Mouse (Mus musculus) gonadal fat pad, adult 2 months (tissue): Measurements from ENCODE around the gene Sel1l3. TPM values are rescaled to one million over a fixed set of nuclear protein-coding genes. Genes with fewer than 3 reads are reported as not detected.

ENCODE experiments used
- DNase-seq: peaks from one replicate; pipeline ENCODE4 v3.0.0-alpha.2; 2012; ENCODE audit warnings: low read depth
- polyA plus RNA-seq: library from polyadenylated mRNA; depleted of rRNA; stranded (reverse); fragments of >200 nt; gene quantifications from 2 replicates; pipeline ENCODE4 v1.2.3, GENCODE M21; 2012

The Sel1l3 gene
- polyA plus RNA-seq, 1 experiment, result 6.9 TPM

- DNase-seq, result no peak
Measured at GRCm38 (mm10) chr5:53172908-53173307, 40.8 kb downstream of the Sel1l3 start.

GRCm38 (mm10) chr5:53172256-53172636, 41.5 kb downstream of the Sel1l3 start:
- DNase-seq, result no peak

DNA sequence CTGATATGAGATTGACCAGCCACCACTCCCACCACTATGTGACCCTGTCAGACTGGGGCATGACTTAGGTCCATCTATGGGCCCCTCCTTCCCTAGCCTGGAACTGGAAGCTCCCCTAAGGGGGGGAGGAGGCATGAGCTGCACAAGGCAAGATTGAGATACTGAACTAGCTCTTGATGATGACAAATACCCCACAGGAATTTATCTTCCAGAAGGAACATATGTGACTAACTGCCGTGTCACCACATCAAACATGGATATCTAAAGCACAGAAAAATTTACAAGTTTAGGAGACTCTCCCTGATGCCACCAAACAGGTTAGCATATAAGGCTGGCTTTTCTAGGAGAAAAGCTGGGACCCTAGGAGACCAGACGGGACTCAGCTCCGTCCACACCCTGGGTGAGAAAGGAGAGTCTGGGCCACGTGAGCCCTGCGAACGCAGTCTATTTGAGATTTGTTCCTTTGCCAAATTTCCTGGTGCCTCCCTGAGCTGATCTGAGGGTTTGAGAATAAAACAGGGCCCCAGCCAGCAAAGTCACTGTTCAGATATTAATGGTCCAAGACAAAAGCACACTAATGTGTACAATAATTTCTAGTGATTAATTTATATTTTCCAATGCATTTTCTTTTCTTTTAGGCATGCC, 42.0 kb downstream of the Sel1l3 start:
- DNase-seq, result no peak

DNA sequence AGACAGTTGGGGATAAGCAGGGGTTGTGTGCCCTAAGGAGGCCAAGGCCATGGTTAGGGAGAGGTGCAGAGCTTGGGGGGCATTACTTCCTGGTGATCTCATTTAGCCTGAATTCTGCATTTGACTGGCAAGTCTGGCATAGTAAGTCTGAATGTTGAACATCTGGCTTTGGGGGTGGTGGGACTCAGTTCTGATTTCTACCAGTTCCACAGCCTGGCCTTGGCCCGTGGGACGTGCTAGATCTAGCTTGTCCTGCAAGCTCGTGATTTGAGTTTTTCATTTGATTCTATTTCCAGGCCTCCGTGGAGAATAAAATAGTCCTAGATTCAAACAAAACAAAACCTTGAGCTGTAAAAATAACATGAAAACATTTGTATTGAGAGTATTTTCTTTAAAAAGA, 46.2 kb downstream of the Sel1l3 start:
- DNase-seq, result no peak

DNA sequence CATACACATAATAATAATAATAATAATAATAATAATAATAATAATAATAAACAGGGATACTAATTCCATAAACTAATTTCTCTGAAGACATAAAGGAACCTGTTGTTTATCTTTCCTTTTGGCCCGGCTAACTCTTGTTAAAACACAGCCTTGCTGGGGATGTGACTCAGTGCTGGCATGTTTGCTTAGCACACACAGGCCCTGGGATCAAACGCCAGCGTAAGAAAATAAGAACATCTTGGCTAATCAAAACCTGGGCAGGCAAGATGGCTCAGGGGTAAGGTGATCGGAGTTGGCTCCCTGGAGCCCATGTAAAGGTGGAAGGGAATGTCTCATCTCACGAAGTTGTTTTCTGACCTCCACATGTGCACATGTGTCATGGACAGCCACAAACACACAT, 48.1 kb downstream of the Sel1l3 start:
- no peak for DNase-seq

DNA sequence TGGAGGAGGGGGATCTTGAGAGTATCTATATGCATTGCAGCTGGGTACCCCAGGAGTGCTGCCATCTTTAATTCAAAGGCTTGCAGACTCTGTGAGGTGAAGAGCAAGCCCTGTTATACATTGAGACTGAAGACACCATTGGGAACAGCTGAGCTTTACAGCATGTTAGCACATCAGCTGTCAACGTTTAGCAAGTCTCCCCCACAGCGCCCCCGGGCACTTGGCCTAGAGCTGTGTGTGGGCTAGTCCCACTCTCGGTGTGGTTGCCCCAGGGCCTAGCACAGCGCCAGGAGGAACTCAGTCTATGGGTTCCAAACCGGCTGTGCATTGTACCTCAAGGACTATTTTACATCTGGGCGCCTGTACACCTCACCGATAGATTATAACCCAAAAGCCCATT, 51.3 kb downstream of the Sel1l3 start:
- DNase-seq, result no peak

DNA sequence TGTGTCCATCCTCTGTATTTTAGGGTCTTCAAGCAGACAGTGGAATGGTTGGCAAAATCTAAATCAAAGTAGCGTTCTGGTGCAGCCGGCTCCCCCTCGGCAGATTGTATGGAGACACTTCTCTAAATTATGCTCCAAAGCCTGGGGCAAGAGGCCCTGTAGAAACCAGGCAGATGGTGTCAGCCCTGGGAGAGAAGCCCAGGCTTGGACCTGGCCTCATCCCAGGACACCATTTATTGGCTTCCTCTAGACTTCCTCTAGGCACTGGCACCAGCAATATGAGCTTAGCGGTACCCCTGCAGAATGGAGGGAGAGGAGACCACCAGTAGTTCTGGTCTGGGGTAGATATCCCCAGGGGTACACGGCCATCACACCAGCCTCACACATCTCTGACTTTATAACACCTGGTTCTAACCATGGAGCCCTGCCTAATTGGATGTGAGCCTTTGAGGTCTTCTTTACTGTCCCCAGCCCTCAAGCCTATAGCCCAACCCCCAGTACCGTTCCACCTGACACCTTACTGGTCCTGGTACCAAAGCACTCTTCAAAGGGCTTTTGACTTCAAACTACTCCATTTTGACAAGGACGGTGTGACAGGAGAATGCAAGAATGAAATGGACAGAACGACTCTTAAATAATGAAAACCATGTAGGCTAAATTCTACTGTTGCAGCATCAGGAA, 52.1 kb downstream of the Sel1l3 start:
- no peak for DNase-seq

DNA sequence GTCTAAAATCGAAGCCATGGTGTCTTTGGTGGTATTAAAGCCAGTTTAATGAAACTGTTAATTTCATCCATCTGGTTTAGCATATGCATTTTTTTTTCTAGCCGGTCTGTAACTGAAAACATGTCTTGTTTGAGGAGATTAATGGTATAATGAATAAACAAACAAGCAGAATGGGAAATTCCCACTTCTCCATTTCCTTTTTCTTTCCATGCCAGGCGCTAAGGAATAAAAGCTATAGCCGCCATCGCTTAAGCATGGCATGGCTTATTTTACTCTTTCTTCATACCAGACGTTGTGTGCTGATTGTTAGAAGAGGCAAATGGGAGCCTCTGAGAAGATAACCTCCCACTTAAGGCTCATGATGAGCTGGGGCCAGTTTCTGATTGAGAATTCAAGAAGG, 53.5 kb downstream of the Sel1l3 start:
- DNase-seq, result no peak

- no peak for DNase-seq
Measured at GRCm38 (mm10) chr5:53159631-53160030, 54.1 kb downstream of the Sel1l3 start.

GRCm38 (mm10) chr5:53159166-53159565, 54.6 kb downstream of the Sel1l3 start:
- no peak for DNase-seq

GRCm38 (mm10) chr5:53155985-53156679, 57.6 kb downstream of the Sel1l3 start:
- DNase-seq, result no peak

- no peak for DNase-seq
Measured at GRCm38 (mm10) chr5:53154501-53154900, 59.2 kb downstream of the Sel1l3 start.

DNA sequence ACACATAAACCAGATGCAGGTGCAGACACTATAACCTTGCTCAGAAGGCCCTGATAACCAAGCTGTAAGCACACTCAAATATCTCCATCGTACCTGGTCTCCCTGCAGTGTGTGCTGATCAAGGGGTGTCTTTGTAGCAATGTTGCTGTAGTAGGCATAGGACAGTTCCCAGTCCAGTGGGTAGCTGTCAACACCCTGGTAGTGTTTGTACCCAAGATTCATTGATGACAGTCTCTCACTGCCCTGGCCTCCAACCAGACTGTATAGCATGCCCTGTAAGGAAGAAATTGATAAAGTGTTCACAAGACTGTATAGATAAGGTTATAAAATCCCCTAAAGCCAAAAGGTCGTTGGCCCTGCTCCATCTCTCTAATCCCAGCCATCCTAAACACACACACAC, 59.6 kb downstream of the Sel1l3 start:
- no peak for DNase-seq

DNA sequence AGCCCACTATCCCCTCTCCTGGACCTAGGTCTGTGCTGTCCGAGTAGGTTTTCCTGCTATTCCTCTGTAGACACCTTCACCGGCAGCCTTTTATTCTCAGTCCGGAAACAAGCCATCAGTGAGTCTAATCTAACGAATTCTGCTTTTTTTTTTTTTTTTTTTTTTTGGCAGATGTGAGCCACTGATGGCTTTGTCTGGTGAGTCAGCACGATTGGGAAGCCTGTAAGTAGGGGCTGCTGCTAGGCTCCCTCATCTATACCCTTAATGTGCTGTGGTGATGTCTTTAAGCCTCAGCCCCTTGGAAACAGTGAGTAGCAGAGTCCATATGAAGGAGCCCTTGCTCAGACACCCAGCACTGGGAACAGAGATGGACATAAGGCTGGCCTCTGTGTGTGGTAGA, 60.6 kb downstream of the Sel1l3 start:
- DNase-seq, result no peak

- DNase-seq, result no peak
Measured at GRCm38 (mm10) chr5:53151379-53151960, 62.3 kb downstream of the Sel1l3 start.

DNA sequence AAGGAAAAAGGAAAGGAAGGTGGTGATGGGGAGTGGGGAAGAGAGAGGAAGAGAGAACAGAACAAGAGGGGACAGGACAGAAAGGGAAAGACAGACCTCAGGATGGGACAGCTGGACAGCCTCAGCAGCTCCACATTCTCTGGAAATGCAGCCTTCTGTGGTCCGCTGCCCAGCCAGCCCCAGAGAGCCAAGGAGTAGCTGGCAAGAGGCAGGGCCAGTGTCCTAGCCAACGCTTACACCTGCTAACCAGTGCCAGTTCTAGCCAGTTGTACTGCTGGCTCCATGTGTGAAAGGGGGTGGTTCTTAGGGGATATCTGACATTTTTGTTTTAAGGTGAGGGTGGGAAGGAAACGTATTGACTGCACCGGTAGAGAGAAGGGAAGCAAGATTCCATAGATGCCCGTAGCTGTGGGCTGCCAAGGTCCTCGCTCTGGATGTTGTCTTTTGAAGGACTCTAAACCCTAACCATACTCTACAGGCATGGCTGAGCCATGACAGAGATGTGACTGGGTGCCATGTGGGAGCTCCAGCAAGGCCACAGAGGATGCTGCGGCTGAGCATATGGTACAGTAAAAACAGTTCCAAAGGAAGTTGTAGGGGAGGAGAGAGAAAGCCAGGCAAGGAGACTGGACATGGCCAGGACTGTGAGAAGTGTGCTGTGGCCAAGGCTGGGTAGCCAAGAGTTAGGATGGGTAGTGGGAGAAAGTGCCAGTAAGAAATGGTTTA, 64.6 kb downstream of the Sel1l3 start:
- DNase-seq, result no peak

- no peak for DNase-seq
Measured at GRCm38 (mm10) chr5:53148160-53148923, 65.4 kb downstream of the Sel1l3 start.

DNA sequence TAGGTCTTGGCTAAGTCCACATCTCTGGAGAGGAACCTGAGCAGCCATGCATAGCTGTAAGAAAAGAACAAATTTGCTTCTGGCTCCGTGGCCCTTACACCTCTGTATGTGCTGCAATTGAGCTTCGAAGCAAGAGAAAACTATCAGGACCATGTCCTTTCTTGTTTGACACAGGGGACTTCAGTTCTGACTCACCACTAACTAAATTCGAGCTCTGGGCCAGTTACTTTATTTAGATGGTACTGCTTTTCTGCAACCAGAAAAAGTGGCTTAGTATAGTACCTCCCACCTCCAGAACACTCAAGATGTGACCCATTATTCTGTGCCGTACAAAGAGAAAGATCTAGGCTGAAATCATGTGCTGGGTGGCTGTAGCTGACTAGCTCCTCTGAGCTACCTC, 66.3 kb downstream of the Sel1l3 start:
- DNase-seq, result no peak

GRCm38 (mm10) chr5:53146684-53147061, 67.1 kb downstream of the Sel1l3 start:
- DNase-seq, result no peak

- no peak for DNase-seq
Measured at GRCm38 (mm10) chr5:53146049-53146683, 67.6 kb downstream of the Sel1l3 start.

- DNase-seq, result no peak
Measured at GRCm38 (mm10) chr5:53142587-53142986, 71.1 kb downstream of the Sel1l3 start.
